Mouse (Mus musculus): Measurements from ENCODE around the gene Olfr1288. TPM values are rescaled to one million over a fixed set of nuclear protein-coding genes. Genes with fewer than 3 reads are reported as not detected.

Gene Olfr1288
- total RNA-seq (2021), result not detected
- long read RNA-seq, experiment 1, result 0 reads
- long read RNA-seq, experiment 2, result 0 reads

DNA sequence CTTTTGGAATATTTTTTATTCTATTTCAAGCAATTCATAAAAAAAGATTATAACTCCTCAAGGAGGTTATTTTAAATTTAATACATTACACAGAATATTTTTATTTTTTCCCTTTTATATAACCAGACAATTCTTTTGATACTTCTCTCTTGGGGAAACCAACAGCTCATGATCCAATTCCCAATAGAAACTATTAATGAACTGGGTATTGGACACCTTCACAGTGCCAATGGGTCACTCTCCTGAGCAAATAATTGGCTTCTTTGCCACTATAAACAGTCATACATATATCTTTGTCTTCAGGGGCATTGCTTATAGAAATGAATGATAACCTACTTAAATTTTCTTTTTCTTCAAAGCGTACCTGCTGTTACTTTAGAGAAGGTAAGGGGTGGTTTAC, at the start of gene Olfr1288:
Gene Olfr1288, plus strand, starts transcription at position 301 of the 400 bp plus-strand sequence.
- DNase-seq (ENCODE audit: low spot score in 2 of 2), result no peak

GRCm38 (mm10) chr2:111448842-111449241, 25.1 kb upstream of the Olfr1288 start, which contains the start of gene Olfr1287:
Olfr1287 (plus strand) TSS chr2:111449142.
- no peak for DNase-seq (ENCODE audit: low spot score in 2 of 2)

- no peak for DNase-seq (ENCODE audit: low spot score in 2 of 2)
These were observed 6.6 kb downstream of the Olfr1288 start, which contains the start of gene Olfr1289 for GRCm38 (mm10) chr2:111480519-111480918. Olfr1289 (plus strand) TSS chr2:111480819.

DNA sequence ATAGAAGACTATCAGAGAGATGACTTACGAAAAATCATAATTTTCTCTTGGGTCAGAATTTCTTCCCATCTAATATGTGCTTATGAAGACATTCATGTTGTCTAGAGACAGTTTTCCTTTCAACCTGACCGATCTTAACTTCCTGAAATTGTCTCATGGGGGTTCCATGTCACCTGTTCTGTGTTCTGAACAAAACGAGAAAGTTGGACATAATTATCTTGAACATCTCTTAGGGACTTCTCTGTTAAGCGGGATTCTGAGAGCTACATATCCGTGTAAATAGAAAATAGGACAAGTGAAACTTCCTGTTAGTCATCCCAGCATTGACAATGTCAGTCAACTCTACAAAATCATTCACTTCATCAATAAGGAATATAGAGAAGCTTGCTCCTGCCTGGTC, 19.8 kb downstream of the Olfr1288 start, which contains the start of gene Olfr1290:
Gene Olfr1290, minus strand, starts transcription at position 101 of the 400 bp plus-strand sequence.
- DNase-seq (ENCODE audit: low spot score in 2 of 2), result no peak

GRCm38 (mm10) chr2:111496880-111497279, 23.0 kb downstream of the Olfr1288 start, which contains the start of gene Olfr1291-ps1:
Olfr1291-ps1 (plus strand) TSS chr2:111497180.
- DNase-seq (ENCODE audit: low spot score in 2 of 2), result no peak

GRCm38 (mm10) chr2:111517451-111517850, 43.5 kb downstream of the Olfr1288 start:
- no peak for DNase-seq (ENCODE audit: low spot score in 2 of 2)

- DNase-seq (ENCODE audit: low spot score in 2 of 2), result no peak
These were observed 51.0 kb downstream of the Olfr1288 start, which contains the start of gene Olfr1293-ps for GRCm38 (mm10) chr2:111524903-111525302. Olfr1293-ps (plus strand) TSS chr2:111525203.

Other genes with a start within 250 kb of the Olfr1288 start
- gene 4930430A15Rik, start 244.5 kb upstream of the Olfr1288 start, total RNA-seq (2021), result not detected
- not detected for gene Olfr1275, start 238.8 kb upstream of the Olfr1288 start, total RNA-seq (2021)
- not detected for gene Olfr1276, start 219.6 kb upstream of the Olfr1288 start, total RNA-seq (2021)
- not detected for gene Olfr1277, start 200.0 kb upstream of the Olfr1288 start, total RNA-seq (2021)
- not detected for gene Olfr1278, start 184.0 kb upstream of the Olfr1288 start, total RNA-seq (2021)
- not detected for gene Olfr1279, start 173.5 kb upstream of the Olfr1288 start, total RNA-seq (2021)
- gene Olfr1280, start 160.1 kb upstream of the Olfr1288 start, total RNA-seq (2021), result not detected
- gene Olfr1281, start 147.6 kb upstream of the Olfr1288 start, total RNA-seq (2021), result not detected
- not detected for gene Olfr1282, start 138.0 kb upstream of the Olfr1288 start, total RNA-seq (2021)
- gene Olfr1283, start 107.3 kb upstream of the Olfr1288 start, total RNA-seq (2021), result not detected
- not detected for gene Olfr1284, start 98.6 kb upstream of the Olfr1288 start, total RNA-seq (2021)
- gene Olfr1286, start 51.0 kb upstream of the Olfr1288 start, total RNA-seq (2021), result not detected
- not detected for gene Olfr1287, start 25.0 kb upstream of the Olfr1288 start, total RNA-seq (2021)
- not detected for gene Olfr1289, start 6.7 kb downstream of the Olfr1288 start, total RNA-seq (2021)
- not detected for gene Olfr1290, start 19.7 kb downstream of the Olfr1288 start, total RNA-seq (2021)
- gene Olfr1291-ps1, start 23.1 kb downstream of the Olfr1288 start, total RNA-seq (2021), result not detected
- not detected for gene Olfr1293-ps, start 51.1 kb downstream of the Olfr1288 start, total RNA-seq (2021)
- gene Olfr1294, start 66.2 kb downstream of the Olfr1288 start, total RNA-seq (2021), result not detected
- gene Olfr1295, start 95.6 kb downstream of the Olfr1288 start, total RNA-seq (2021), result not detected
- gene Olfr1297, start 152.4 kb downstream of the Olfr1288 start, total RNA-seq (2021), result not detected
- gene Olfr1298, start 175.1 kb downstream of the Olfr1288 start, total RNA-seq (2021), result not detected
- gene Olfr1299, start 187.3 kb downstream of the Olfr1288 start, total RNA-seq (2021), result not detected

All from left cerebral cortex, adult 18-20 months (tissue).